Mouse (Mus musculus) kidney, embryonic 15.5 days (tissue): ENCODE data around the gene Cpt1c. TPM values are rescaled to one million over a fixed set of nuclear protein-coding genes. Genes with fewer than 3 reads are reported as not detected.
"Not testable (repeated sequence)": the region's sequence is repeated elsewhere in the genome, so short reads cannot be mapped to it uniquely, and the experiment has no call there.

Source experiments
- ATAC-seq: fragments of 200-750 bp; cut with Nextera tagmentation; replicated peaks from 2 replicates; pipeline ENCODE4 v1.8.0; 2017; ENCODE audit warnings: moderate TSS enrichment; ENCODE audit not compliant: low FRiP score
- H3K27ac ChIP-seq: fragments of 300-500 bp; sonication (generic); 2 replicates; pipeline ENCODE4 v1.5.1; 2015; ENCODE audit warnings: mild to moderate bottlenecking, inconsistent platforms
- H3K27me3 ChIP-seq: fragments of 300-500 bp; sonication (generic); 2 replicates; pipeline ENCODE4 v1.6.1; 2015; ENCODE audit warnings: inconsistent platforms
- H3K36me3 ChIP-seq: fragments of 300-500 bp; sonication (generic); 2 replicates; pipeline ENCODE4 v1.6.1; 2015; ENCODE audit warnings: inconsistent platforms
- H3K4me1 ChIP-seq: fragments of 300-500 bp; sonication (generic); 2 replicates; pipeline ENCODE4 v1.6.1; 2015; ENCODE audit warnings: inconsistent platforms
- H3K4me2 ChIP-seq: fragments of 300-500 bp; sonication (generic); 2 replicates; pipeline ENCODE4 v1.6.1; 2015; ENCODE audit warnings: moderate library complexity, mild to moderate bottlenecking, inconsistent platforms
- H3K4me3 ChIP-seq: fragments of 300-500 bp; sonication (generic); replicated peaks from 2 replicates; pipeline ENCODE4 v1.5.1; 2015; ENCODE audit warnings: mild to moderate bottlenecking, inconsistent platforms
- H3K9ac ChIP-seq: fragments of 300-500 bp; sonication (generic); 2 replicates; pipeline ENCODE4 v1.6.1; 2015; ENCODE audit warnings: mild to moderate bottlenecking, inconsistent platforms
- H3K9me3 ChIP-seq: fragments of 300-500 bp; sonication (generic); replicated peaks from 2 replicates; pipeline ENCODE4 v1.6.1; 2016; ENCODE audit warnings: inconsistent platforms
- WGBS: fragments of 180-500 bp; shearing (Covaris S2); methylation state at CpG from one replicate; pipeline ENCODE4 v1.1.7; 2015; ENCODE audit warnings: mixed read lengths; 5-methylcytosine and 5-hydroxymethylcytosine counted together
- polyA plus RNA-seq: library from polyadenylated mRNA; unstranded; fragments of >200 nt; fragmentation: Nextera tagmentation; extraction: Ambion mirVana; gene quantifications from 2 replicates; pipeline ENCODE4 v1.2.1, GENCODE M21; 2015

Gene Cpt1c
- polyA plus RNA-seq = 19.2 and 25.1 TPM in 2 replicates

GRCm38 (mm10) chr7:44974383-44975116 is at the start of gene Cpt1c:
TSS of gene Cpt1c (minus strand) at chr7:44974851.
- peak within 1 kb of the TSS; percentile 52 for H3K9ac ChIP-seq
- whole genome bisulfite sequencing = under 1% methylated on average over 22 of the region's 22 CpGs
- H3K27me3 ChIP-seq = no peaks in the 10 kb centered on the region
- H3K27ac ChIP-seq = peak within 1 kb of the TSS; percentile 91
- H3K4me2 ChIP-seq = peak within 1 kb of the TSS; percentile 85
- no peak for ATAC-seq
- peaks cover 36% of the 10 kb centered on the region for H3K4me1 ChIP-seq
- peaks cover 45% of the 10 kb centered on the region for H3K36me3 ChIP-seq
- peak within 1 kb of the TSS; percentile 56 for H3K4me3 ChIP-seq
- no peaks in the 10 kb centered on the region for H3K9me3 ChIP-seq

GRCm38 (mm10) chr7:45023711-45024110 is 49.1 kb upstream of the Cpt1c start:
- not testable (repeated sequence) for H3K4me3 ChIP-seq, H3K9me3 ChIP-seq, ATAC-seq, H3K27ac ChIP-seq, H3K9ac ChIP-seq, H3K27me3 ChIP-seq, H3K4me2 ChIP-seq
- 79% methylated on average over 5 of the region's 5 CpGs for WGBS
- Histone ChIP-seq H3K36me3 (peaks cover 24% of the 10 kb centered on the region), H3K4me1 (peaks cover 12% of the 10 kb centered on the region)

GRCm38 (mm10) chr7:45020225-45020624 is 45.6 kb upstream of the Cpt1c start:
- H3K9me3 ChIP-seq = no peaks in the 10 kb centered on the region
- H3K4me3 ChIP-seq = no peak overlapping the region
- H3K27me3 ChIP-seq = 0 out of 2 replicates have a peak, but pooled peaks cover 4% of the 10 kb centered on the region
- no peak overlapping the region for H3K4me2 ChIP-seq
- peaks cover 25% of the 10 kb centered on the region for H3K4me1 ChIP-seq
- H3K36me3 ChIP-seq = no peaks in the 10 kb centered on the region
- no peak overlapping the region for H3K27ac ChIP-seq
- no peak overlapping the region for H3K9ac ChIP-seq
- 73% methylated on average over 9 of the region's 9 CpGs for WGBS
- ATAC-seq = no peak

GRCm38 (mm10) chr7:45019031-45019571 is 44.5 kb upstream of the Cpt1c start:
- peak overlapping the region; percentile 91 for H3K4me2 ChIP-seq
- peaks cover 35% of the 10 kb centered on the region for H3K4me1 ChIP-seq
- H3K9ac ChIP-seq = peak overlapping the region; percentile 65
- 0 out of 2 replicates have a peak, but pooled peaks cover 4% of the 10 kb centered on the region for H3K27me3 ChIP-seq
- H3K36me3 ChIP-seq = no peaks in the 10 kb centered on the region; the same call in 1 of the 2 replicates
- ATAC-seq = no peak
- WGBS = 25% methylated on average over 8 of the region's 8 CpGs
- peak overlapping the region; percentile 98 for H3K27ac ChIP-seq
- peak overlapping the region; percentile 95 for H3K4me3 ChIP-seq
- no peaks in the 10 kb centered on the region for H3K9me3 ChIP-seq

- Histone ChIP-seq H3K27me3 (0 out of 2 replicates have a peak, but pooled peaks cover 4% of the 10 kb centered on the region), H3K4me2 (peak within 1 kb of the TSS; percentile 91), H3K27ac (peak within 1 kb of the TSS; percentile 98), H3K9ac (peak within 1 kb of the TSS; percentile 65), H3K36me3 (peaks cover 16% of the 10 kb centered on the region), H3K4me1 (peaks cover 41% of the 10 kb centered on the region), H3K4me3 (peak within 1 kb of the TSS; percentile 95), H3K9me3 (no peaks in the 10 kb centered on the region)
- WGBS = under 1% methylated on average over 36 of the region's 36 CpGs
- ATAC-seq = peak; percentile 93
These were observed 42.8 kb upstream of the Cpt1c start, which contains the start of gene Rras for GRCm38 (mm10) chr7:45017242-45018061. TSS of gene Rras (plus strand) at chr7:45017961.

GRCm38 (mm10) chr7:45016761-45017160 is 42.1 kb upstream of the Cpt1c start:
- no peak for ATAC-seq
- Histone ChIP-seq H3K27ac (peak overlapping the region; percentile 98), H3K36me3 (peaks cover 23% of the 10 kb centered on the region), H3K9ac (peak overlapping the region; percentile 50), H3K27me3 (0 out of 2 replicates have a peak, but pooled peaks cover 4% of the 10 kb centered on the region), H3K4me3 (peak overlapping the region; percentile 95), H3K9me3 (no peaks in the 10 kb centered on the region), H3K4me1 (peaks cover 41% of the 10 kb centered on the region), H3K4me2 (peak overlapping the region; percentile 91)
- WGBS = 4% methylated on average over 4 of the region's 4 CpGs

- under 1% methylated on average over 67 of the region's 69 CpGs for WGBS
- Histone ChIP-seq H3K36me3 (peaks cover 30% of the 10 kb centered on the region), H3K4me1 (peaks cover 41% of the 10 kb centered on the region), H3K4me2 (peak within 1 kb of the TSS; percentile 91), H3K9me3 (no peaks in the 10 kb centered on the region), H3K27ac (peak within 1 kb of the TSS; percentile 98), H3K27me3 (0 out of 2 replicates have a peak, but pooled peaks cover 4% of the 10 kb centered on the region), H3K4me3 (peak within 1 kb of the TSS; percentile 95), H3K9ac (peak within 1 kb of the TSS; percentile 99)
- peak; percentile 87 for ATAC-seq
These were observed 41.4 kb upstream of the Cpt1c start, which contains the start of gene Scaf1 for GRCm38 (mm10) chr7:45015957-45016612. TSS of gene Scaf1 (minus strand) at chr7:45016363.

- no peak for ATAC-seq
- peak overlapping the region; percentile 99 for H3K9ac ChIP-seq
- WGBS = under 1% methylated on average over 20 of the region's 20 CpGs
These were observed 40.8 kb upstream of the Cpt1c start for GRCm38 (mm10) chr7:45015344-45015956.

GRCm38 (mm10) chr7:45014096-45014451 is 39.4 kb upstream of the Cpt1c start:
- Histone ChIP-seq H3K27me3 (no peaks in the 10 kb centered on the region), H3K9me3 (no peaks in the 10 kb centered on the region), H3K27ac (no peak overlapping the region), H3K9ac (no peak overlapping the region), H3K36me3 (peaks cover 49% of the 10 kb centered on the region), H3K4me2 (0 out of 2 replicates have a peak overlapping the region, but pooled peaks have one; percentile 91), H3K4me1 (peaks cover 32% of the 10 kb centered on the region), H3K4me3 (no peak overlapping the region; the same call in 1 of the 2 replicates)
- ATAC-seq = no peak
- WGBS = 99% methylated on average over 3 of the region's 3 CpGs

More at GRCm38 (mm10) chr7:45015344-45015956, 40.8 kb upstream of the Cpt1c start:
- H3K36me3 ChIP-seq = peaks cover 35% of the 10 kb centered on the region
- H3K4me1 ChIP-seq = peaks cover 41% of the 10 kb centered on the region
- peak overlapping the region; percentile 91 for H3K4me2 ChIP-seq
- H3K4me3 ChIP-seq = peak overlapping the region; percentile 95
- H3K27ac ChIP-seq = peak overlapping the region; percentile 98
- H3K9me3 ChIP-seq = no peaks in the 10 kb centered on the region
- 0 out of 2 replicates have a peak, but pooled peaks cover 4% of the 10 kb centered on the region for H3K27me3 ChIP-seq

- H3K36me3 ChIP-seq = peaks cover 55% of the 10 kb centered on the region
- no peak overlapping the region for H3K4me2 ChIP-seq
- H3K9me3 ChIP-seq = no peaks in the 10 kb centered on the region
- no peak overlapping the region for H3K27ac ChIP-seq
- H3K4me1 ChIP-seq = peaks cover 27% of the 10 kb centered on the region
- no peak for ATAC-seq
- WGBS = 93% methylated on average over 16 of the region's 16 CpGs
- no peak overlapping the region for H3K9ac ChIP-seq
- no peak overlapping the region for H3K4me3 ChIP-seq
- no peaks in the 10 kb centered on the region for H3K27me3 ChIP-seq
These were observed 38.9 kb upstream of the Cpt1c start for GRCm38 (mm10) chr7:45013366-45014095.
